Mouse (Mus musculus) midbrain, embryonic 11.5 days (tissue): ENCODE data around the gene Olfr535. TPM values are rescaled to one million over a fixed set of nuclear protein-coding genes. Genes with fewer than 3 reads are reported as not detected.
"Not testable (repeated sequence)": the region's sequence is repeated elsewhere in the genome, so short reads cannot be mapped to it uniquely, and the experiment has no call there.

Experiments used
- ATAC-seq: fragments of 200-750 bp; cut with Nextera tagmentation; 2 replicates; pipeline ENCODE4 v1.8.0; 2017; ENCODE audit warnings: moderate TSS enrichment, moderate library complexity; ENCODE audit not compliant: low FRiP score
- DNase-seq: peaks from one replicate; pipeline ENCODE4 v3.0.0; 2015; ENCODE audit warnings: low spot score; ENCODE audit errors: missing footprints
- H3K27ac ChIP-seq: fragments of 300-500 bp; sonication (generic); 2 replicates; pipeline ENCODE4 v1.5.1; 2014; ENCODE audit warnings: low read depth, low read length
- H3K27me3 ChIP-seq: fragments of 300-500 bp; sonication (generic); 2 replicates; pipeline ENCODE4 v1.6.1; 2014; ENCODE audit warnings: mild to moderate bottlenecking, low read length, moderate library complexity, mixed read lengths; ENCODE audit not compliant: control insufficient read depth, insufficient read depth
- H3K36me3 ChIP-seq: fragments of 300-500 bp; sonication (generic); 2 replicates; pipeline ENCODE4 v1.6.1; 2014; ENCODE audit warnings: mild to moderate bottlenecking, low read length, moderate library complexity, mixed read lengths; ENCODE audit not compliant: control insufficient read depth, insufficient read depth
- H3K4me1 ChIP-seq: fragments of 300-500 bp; sonication (generic); 2 replicates; pipeline ENCODE4 v1.6.1; 2014; ENCODE audit warnings: low read length; ENCODE audit not compliant: control insufficient read depth, insufficient read depth
- H3K4me2 ChIP-seq: fragments of 300-500 bp; sonication (generic); 2 replicates; pipeline ENCODE4 v1.6.1; 2014; ENCODE audit warnings: mild to moderate bottlenecking, moderate library complexity
- H3K4me3 ChIP-seq: fragments of 300-500 bp; sonication (generic); 2 replicates; pipeline ENCODE4 v1.5.1; 2014; ENCODE audit warnings: low read depth, low read length
- H3K9ac ChIP-seq: fragments of 300-500 bp; sonication (generic); 2 replicates; pipeline ENCODE4 v1.6.1; 2014; ENCODE audit warnings: low read length
- H3K9me3 ChIP-seq: fragments of 300-500 bp; sonication (generic); 2 replicates; pipeline ENCODE4 v1.6.1; 2016; ENCODE audit warnings: low read length; ENCODE audit not compliant: control insufficient read depth
- WGBS: fragments of 180-500 bp; shearing (Covaris S2); extraction: QIAGEN DNeasy Blood & Tissue Kit; methylation state at CpG from one replicate; pipeline ENCODE4 v1.1.7; 2014; 5-methylcytosine and 5-hydroxymethylcytosine counted together
- polyA plus RNA-seq: library from polyadenylated mRNA; unstranded; fragments of >200 nt; fragmentation: Nextera tagmentation; extraction: Ambion mirVana; gene quantifications from 2 replicates; pipeline ENCODE4 v1.2.1, GENCODE M21; 2014

Gene Olfr535
- not detected in 2 replicates for polyA plus RNA-seq

DNA sequence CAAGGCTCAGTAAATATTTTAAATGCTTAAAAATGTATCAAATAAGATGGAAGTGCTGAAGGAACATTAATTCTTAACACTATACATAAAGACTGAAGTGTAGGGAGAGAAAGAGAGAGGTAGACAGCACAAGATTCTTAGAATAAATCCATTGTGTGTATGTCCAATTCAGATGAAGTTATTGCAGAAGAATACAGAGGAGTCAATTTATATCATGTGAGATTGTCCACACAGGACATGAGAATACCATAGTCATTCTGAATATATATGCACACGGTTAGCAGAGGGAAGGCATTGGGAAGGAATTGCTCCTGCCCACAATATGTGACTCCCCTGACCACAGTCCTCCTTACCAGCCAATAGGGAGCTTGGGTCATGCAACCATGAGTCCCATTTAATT is at the start of gene Olfr535:
Gene Olfr535, plus strand, starts transcription at position 301 of the 400 bp plus-strand sequence.
- no peaks in the 10 kb centered on the region for H3K4me1 ChIP-seq
- H3K9ac ChIP-seq = no peak within 1 kb of the TSS
- no peaks in the 10 kb centered on the region for H3K27me3 ChIP-seq
- H3K4me2 ChIP-seq = no peak within 1 kb of the TSS
- no peaks in the 10 kb centered on the region for H3K9me3 ChIP-seq
- no peak within 1 kb of the TSS for H3K27ac ChIP-seq
- ATAC-seq = no peak
- no peak within 1 kb of the TSS for H3K4me3 ChIP-seq
- no peak for DNase-seq
- 76% methylated on average over 1 of the region's 1 CpGs for WGBS
- no peaks in the 10 kb centered on the region for H3K36me3 ChIP-seq

- WGBS = 84% methylated on average over 1 of the region's 1 CpGs
- Histone ChIP-seq H3K4me3 (no peak overlapping the region), H3K9me3 (no peaks in the 10 kb centered on the region), H3K27me3 (no peaks in the 10 kb centered on the region), H3K36me3 (no peaks in the 10 kb centered on the region), H3K4me2 (no peak overlapping the region), H3K9ac (no peak overlapping the region), H3K4me1 (no peaks in the 10 kb centered on the region), H3K27ac (no peak overlapping the region)
- ATAC-seq (no peak), DNase-seq (no peak)
Observed at GRCm38 (mm10) chr7:140443141-140443540, 40.9 kb upstream of the Olfr535 start.

GRCm38 (mm10) chr7:140463070-140463469 is 20.9 kb upstream of the Olfr535 start, which contains the start of gene Olfr533:
TSS of gene Olfr533 (plus strand) at chr7:140463370.
- DNase-seq, H3K27ac ChIP-seq, H3K4me1 ChIP-seq, H3K4me2 ChIP-seq, ATAC-seq, H3K27me3 ChIP-seq, H3K4me3 ChIP-seq, H3K36me3 ChIP-seq, H3K9me3 ChIP-seq, H3K9ac ChIP-seq: not testable (repeated sequence)
- no CpG with 5 or more reads among the region's 1 CpGs for WGBS

GRCm38 (mm10) chr7:140477886-140478285 is 6.1 kb upstream of the Olfr535 start:
- Histone ChIP-seq H3K9ac (no peak overlapping the region), H3K27me3 (no peaks in the 10 kb centered on the region), H3K4me2 (no peak overlapping the region), H3K36me3 (no peaks in the 10 kb centered on the region), H3K4me1 (no peaks in the 10 kb centered on the region), H3K9me3 (no peaks in the 10 kb centered on the region), H3K27ac (no peak overlapping the region), H3K4me3 (no peak overlapping the region)
- 79% methylated on average over 1 of the region's 1 CpGs for WGBS
- ATAC-seq (no peak), DNase-seq (no peak)

- H3K9me3 ChIP-seq = no peaks in the 10 kb centered on the region
- ATAC-seq (no peak), DNase-seq (no peak)
- no peaks in the 10 kb centered on the region for H3K4me1 ChIP-seq
- no peak overlapping the region for H3K27ac ChIP-seq
- H3K9ac ChIP-seq = no peak overlapping the region
- H3K27me3 ChIP-seq = no peaks in the 10 kb centered on the region
- WGBS = 87% methylated on average over 1 of the region's 1 CpGs
- H3K4me2 ChIP-seq = no peak overlapping the region
- H3K4me3 ChIP-seq = no peak overlapping the region
- no peaks in the 10 kb centered on the region for H3K36me3 ChIP-seq
Observed at GRCm38 (mm10) chr7:140478733-140479132, 5.3 kb upstream of the Olfr535 start.

DNA sequence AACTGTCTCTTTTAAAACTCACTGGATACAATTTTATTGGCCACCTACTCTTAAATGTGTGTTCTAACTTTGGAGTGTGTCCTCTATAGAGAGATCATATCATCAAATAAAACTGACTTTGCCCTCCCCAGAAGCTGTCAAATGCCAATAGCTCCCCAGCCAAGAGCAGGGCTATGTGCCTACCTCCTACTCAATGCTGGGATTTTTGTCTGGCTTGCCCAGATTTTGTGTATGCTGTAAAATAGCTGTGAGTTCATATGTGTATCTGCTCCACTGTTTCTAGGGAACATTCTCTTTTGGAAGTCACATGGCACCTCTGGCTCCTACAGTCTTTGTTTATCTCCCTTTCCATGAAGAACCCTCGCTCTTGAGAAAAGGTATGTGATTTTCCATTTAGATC is 5.0 kb downstream of the Olfr535 start:
- no peak overlapping the region for H3K27ac ChIP-seq
- 84% methylated on average over 1 of the region's 1 CpGs for WGBS
- H3K4me2 ChIP-seq = no peak overlapping the region
- DNase-seq (no peak), ATAC-seq (no peak)
- no peaks in the 10 kb centered on the region for H3K36me3 ChIP-seq
- no peaks in the 10 kb centered on the region for H3K4me1 ChIP-seq
- no peaks in the 10 kb centered on the region for H3K9me3 ChIP-seq
- no peak overlapping the region for H3K9ac ChIP-seq
- no peak overlapping the region for H3K4me3 ChIP-seq
- H3K27me3 ChIP-seq = no peaks in the 10 kb centered on the region

DNA sequence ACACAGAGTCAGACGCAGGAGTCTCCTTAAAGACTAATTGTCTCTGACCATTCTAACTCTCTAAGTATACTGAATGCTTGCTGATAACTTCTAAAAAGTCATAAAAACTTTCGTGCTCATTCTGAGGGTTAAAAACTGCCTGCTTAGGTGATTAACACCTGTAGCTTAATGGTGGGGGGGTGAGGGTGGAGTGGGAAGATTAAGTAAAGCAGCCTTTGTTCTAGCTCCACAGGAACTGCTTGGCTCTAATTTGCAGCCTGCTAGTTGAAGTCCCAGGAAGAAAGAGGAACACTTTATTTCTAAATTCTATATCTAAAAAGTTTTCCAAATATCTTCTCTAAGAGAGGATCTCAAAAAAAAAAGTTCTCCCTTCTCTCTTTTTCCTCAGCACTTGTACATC is 10.2 kb downstream of the Olfr535 start:
- no peaks in the 10 kb centered on the region for H3K27me3 ChIP-seq
- WGBS = 44% methylated on average over 2 of the region's 2 CpGs
- H3K27ac ChIP-seq = no peak overlapping the region
- H3K4me3 ChIP-seq = no peak overlapping the region
- H3K9me3 ChIP-seq = no peaks in the 10 kb centered on the region
- H3K9ac ChIP-seq = no peak overlapping the region
- DNase-seq (no peak), ATAC-seq (no peak)
- no peak overlapping the region for H3K4me2 ChIP-seq
- no peaks in the 10 kb centered on the region for H3K4me1 ChIP-seq
- no peaks in the 10 kb centered on the region for H3K36me3 ChIP-seq

GRCm38 (mm10) chr7:140494702-140495101 is 10.7 kb downstream of the Olfr535 start:
- Histone ChIP-seq H3K9me3 (no peaks in the 10 kb centered on the region), H3K27me3 (no peaks in the 10 kb centered on the region), H3K27ac (no peak overlapping the region), H3K4me2 (no peak overlapping the region), H3K4me1 (no peaks in the 10 kb centered on the region), H3K36me3 (no peaks in the 10 kb centered on the region), H3K4me3 (no peak overlapping the region), H3K9ac (no peak overlapping the region)
- DNase-seq = no peak
- ATAC-seq = no peak

- DNase-seq, H3K4me2 ChIP-seq, H3K4me1 ChIP-seq, H3K27ac ChIP-seq, H3K27me3 ChIP-seq, H3K36me3 ChIP-seq, H3K4me3 ChIP-seq, ATAC-seq, H3K9ac ChIP-seq, H3K9me3 ChIP-seq: not testable (repeated sequence)
- 90% methylated on average over 1 of the region's 2 CpGs for WGBS
Observed at GRCm38 (mm10) chr7:140507346-140508021, 23.5 kb downstream of the Olfr535 start, which contains the start of gene Olfr536. TSS of gene Olfr536 (minus strand) at chr7:140507396.
